In the genomic region with DNA sequence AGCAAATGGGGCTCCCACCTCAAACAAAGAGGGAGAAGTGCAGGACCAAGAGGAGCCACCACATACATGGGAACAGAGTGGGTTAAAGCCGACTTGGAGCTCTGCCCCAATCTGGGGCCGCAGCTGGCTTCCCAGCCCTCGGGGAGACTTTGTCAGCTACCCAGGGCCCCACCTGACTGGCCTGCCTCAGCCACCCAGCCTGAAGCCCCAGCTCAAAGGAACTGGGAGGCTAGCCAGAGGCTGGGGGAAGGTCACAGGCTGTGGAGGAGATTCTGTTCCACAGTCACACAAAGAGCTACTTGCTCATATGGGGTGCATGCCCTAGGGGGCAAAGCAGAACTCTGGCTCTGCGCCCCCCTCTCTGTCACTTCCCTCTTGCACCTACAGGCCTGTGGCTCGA, we compare ENCODE assay signal across 12 mouse cellular contexts. TPM values are rescaled to one million over a fixed set of nuclear protein-coding genes. Genes with fewer than 3 reads are reported as not detected.
A peak's percentile ranks its signal among the peaks of the same experiment; 100 is the strongest.
DNase-seq lines count a peak whose midpoint lies in the region; ATAC-seq and TF ChIP-seq lines count a peak whose summit lies in the region.
"Had no signal": no experiment of that assay in that cellular context is flagged by ENCODE, and none has a peak within 500 bp of the region (broad histone marks: within the 10 kb centered on the region; RNA-seq: fewer than 3 reads in every experiment).

No protein-coding gene starts in this region.

- H3K36me3 ChIP-seq in hindbrain, embryonic 14.5 days (replicated peaks; ENCODE audit: control insufficient read depth, insufficient read depth): no peaks in the 10 kb centered on the region
- H3K36me3 ChIP-seq in midbrain, postnatal 0 days (ENCODE audit: insufficient read depth, low read length): no peaks in the 10 kb centered on the region
- H3K36me3 ChIP-seq: heart, embryonic 15.5 days had no signal

- H3K4me2 ChIP-seq in hindbrain, embryonic 14.5 days (replicated peaks): no peak overlapping the region
- H3K4me2 ChIP-seq in midbrain, postnatal 0 days (ENCODE audit: low read depth, low read length, poor library complexity, severe bottlenecking): no peak overlapping the region
- H3K4me2 ChIP-seq: heart, embryonic 15.5 days; lung, embryonic 14.5 days had no signal

- no peak overlapping the region for H3K9ac ChIP-seq in hindbrain, embryonic 14.5 days
- H3K9ac ChIP-seq in midbrain, postnatal 0 days (replicated peaks; ENCODE audit: low read length, poor library complexity, severe bottlenecking): no peak overlapping the region
- H3K9ac ChIP-seq: heart, embryonic 15.5 days; lung, embryonic 14.5 days had no signal

- H3K4me3 ChIP-seq in hindbrain, embryonic 14.5 days (replicated peaks; ENCODE audit: low read length): no peak overlapping the region
- H3K4me3 ChIP-seq in midbrain, postnatal 0 days (ENCODE audit: low read depth, low read length): no peak overlapping the region
- H3K4me3 ChIP-seq: heart, embryonic 15.5 days had no signal

- 32% methylated on average over 5 of the region's 5 CpGs for WGBS in hindbrain, embryonic 14.5 days
- 49% methylated on average over 5 of the region's 5 CpGs for WGBS in midbrain, postnatal 0 days

- H3K4me1 ChIP-seq in hindbrain, embryonic 14.5 days (replicated peaks; ENCODE audit: control insufficient read depth, insufficient read depth, low read length): peaks cover 24% of the 10 kb centered on the region
- no peaks in the 10 kb centered on the region for H3K4me1 ChIP-seq in midbrain, postnatal 0 days (ENCODE audit: insufficient read depth, low read length)

- no peak for TF ChIP-seq CTCF in midbrain, postnatal 0 days (IDR thresholded peaks at IDR 0.05)

- ATAC-seq in hindbrain, embryonic 14.5 days (ENCODE audit: low FRiP score): peak; percentile 47; the same call in 1 of the 2 replicates
- ATAC-seq in midbrain, postnatal 0 days (ENCODE audit: low FRiP score): no peak
- ATAC-seq: Patski had no signal

- no peaks in the 10 kb centered on the region for H3K27me3 ChIP-seq in hindbrain, embryonic 14.5 days (ENCODE audit: control insufficient read depth, insufficient read depth, low read length)
- no peaks in the 10 kb centered on the region for H3K27me3 ChIP-seq in midbrain, postnatal 0 days (ENCODE audit: insufficient read depth, low read length)
- H3K27me3 ChIP-seq: heart, embryonic 15.5 days had no signal

- DNase-seq in adrenal gland, adult 2 months: peak; percentile 43
- no peak for DNase-seq in adrenal gland, postnatal 4 days (ENCODE audit: low spot score in 2 of 2)
- peak; percentile 33 for DNase-seq in right cerebral cortex, adult 18-20 months
- DNase-seq in right cerebral cortex, postnatal 14 days: no peak
- no peak for DNase-seq in hindbrain, embryonic 14.5 days (ENCODE audit: low spot score)
- peak; percentile 43 for DNase-seq in midbrain, postnatal 0 days (ENCODE audit: low spot score)
- no peak for DNase-seq in kidney, adult 11 months
- no peak for DNase-seq in frontal cortex, postnatal 25 days (ENCODE audit: low spot score in 2 of 2)
- DNase-seq: cerebellum, adult 2 months; lung, embryonic 14.5 days had no signal

- H3K27ac ChIP-seq in hindbrain, embryonic 14.5 days: no peak overlapping the region
- H3K27ac ChIP-seq in midbrain, postnatal 0 days (ENCODE audit: low read depth, low read length): no peak overlapping the region
- H3K27ac ChIP-seq: heart, embryonic 15.5 days had no signal

- H3K9me3 ChIP-seq in hindbrain, embryonic 14.5 days (ENCODE audit: control insufficient read depth, low read length): no peaks in the 10 kb centered on the region
- H3K9me3 ChIP-seq in midbrain, postnatal 0 days (ENCODE audit: low read length): no peaks in the 10 kb centered on the region
- H3K9me3 ChIP-seq: heart, embryonic 15.5 days had no signal

RNA-seq across cellular contexts. Expression of gene Zfp423, which starts 41.4 kb away (rescaled TPM):
- 10 to 100 TPM; 21.4 to 28.1 TPM for total RNA-seq in adrenal gland, adult 2 months (2021)
- polyA plus RNA-seq in adrenal gland, adult 2 months (2012; rRNA removed): 17.5 and 23.6 TPM in 2 replicates
- total RNA-seq in adrenal gland, postnatal 4 days (2021): 10 to 100 TPM; 39.4 to 41.8 TPM
- polyA plus RNA-seq in hindbrain, embryonic 14.5 days (2014; fragmentation: Nextera tagmentation; extraction: Ambion mirVana): 42.3 and 45.6 TPM in 2 replicates
- 53.6 and 57.5 TPM in 2 replicates for total RNA-seq in midbrain, postnatal 0 days (2014; rRNA removed)
- polyA plus RNA-seq in midbrain, postnatal 0 days (2015; fragmentation: Nextera tagmentation; extraction: Ambion mirVana): 17.9 and 22.9 TPM in 2 replicates

Comparison
In these comparisons a context has a peak if more than half of its experiments do, and no peak if none do; other contexts are left out.
1. DNase-seq: peak in adrenal gland, adult 2 months (single experiment), right cerebral cortex, adult 18-20 months (single experiment) and midbrain, postnatal 0 days (single experiment); none in adrenal gland, postnatal 4 days (0 of 2), right cerebral cortex, postnatal 14 days (single experiment), hindbrain, embryonic 14.5 days (single experiment), kidney, adult 11 months (single experiment) and frontal cortex, postnatal 25 days (0 of 2).